Mouse (Mus musculus) mouse trophoblast stem cell (cell line): ENCODE measurements at regions not wholly inside any gene's neighbourhood (a gene's known extent, or its start where the extent isn't known, plus 50 kb on each side); places are given as distances from the start of the nearest gene placed in this dataset.

ENCODE experiments used
- in situ Hi-C, 2 experiments: fragments of 300-500 bp; cut with MseI, MboI; formaldehyde crosslinking; loops; 2 replicates in 1 of 2; 3 replicates in 1 of 2; pipeline ENCODE4 v1.15.1; 2025

DNA sequence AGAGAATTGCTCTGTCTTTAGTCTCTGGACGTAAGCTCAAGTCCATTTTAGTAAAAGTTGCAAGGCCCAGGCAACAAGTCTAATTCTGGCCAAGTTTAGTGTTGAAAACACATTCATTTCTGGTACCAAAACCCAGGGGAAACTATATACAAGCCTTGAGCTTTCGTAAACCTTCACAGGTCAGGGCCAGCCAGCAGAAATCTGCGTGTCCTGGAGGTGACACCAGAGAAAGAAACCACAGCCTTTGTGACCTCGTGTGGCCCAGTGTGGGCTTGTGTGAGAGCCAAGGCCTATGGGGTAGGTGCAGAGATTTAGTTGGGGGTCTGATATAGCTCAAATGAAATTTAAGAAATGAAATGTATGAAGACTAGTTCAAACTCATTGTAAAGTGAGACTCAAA, 69.6 kb upstream of the 1700021F07Rik start:
- in situ Hi-C loops, result loop anchor here in 1 of 2 experiments (10.0 kb wide), 1 partner anchor 92 kb away; no protein-coding TSS in a partner anchor

DNA sequence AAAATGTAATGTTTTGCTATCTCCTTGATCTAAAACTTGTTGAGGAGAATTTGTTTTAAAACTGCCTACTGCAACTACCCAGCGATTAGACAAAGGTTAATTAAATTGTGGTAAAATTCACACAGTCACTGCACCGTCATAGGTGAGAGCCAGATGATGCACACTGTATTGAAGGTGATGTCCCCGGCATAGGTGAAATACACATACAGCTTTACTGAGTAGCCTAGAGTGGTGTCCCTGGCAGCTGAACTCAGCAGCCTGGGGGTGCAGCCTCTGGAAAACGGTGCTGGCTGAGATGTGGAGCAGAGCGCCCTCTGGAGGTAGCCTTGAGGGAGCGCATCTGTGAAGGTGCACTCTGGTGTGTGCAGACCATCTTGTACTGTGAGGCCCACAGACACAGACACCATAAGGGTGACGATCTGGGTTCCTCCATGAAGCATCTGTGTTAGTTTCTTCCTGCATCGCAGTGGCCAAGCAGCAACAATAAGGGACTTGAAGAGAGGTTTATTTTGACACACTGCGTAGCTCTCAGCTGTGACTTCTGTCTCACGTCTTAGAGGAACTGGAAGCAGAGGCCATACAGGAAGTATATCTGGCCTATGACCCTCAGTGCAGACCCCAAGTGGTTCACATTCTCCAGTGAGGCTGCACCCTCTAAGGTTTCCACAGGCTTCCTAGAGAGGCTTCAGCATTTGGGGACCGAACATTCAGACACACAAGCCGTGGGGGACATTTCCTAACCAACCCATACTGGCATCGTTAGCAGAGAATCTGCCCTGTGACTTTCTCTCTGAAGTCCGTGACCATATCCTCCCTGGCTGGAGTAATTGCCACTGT, 68.6 kb upstream of the 1700021F07Rik start:
- in situ Hi-C loops, result loop anchor here in 1 of 2 experiments (10.0 kb wide), 1 partner anchor 91 kb away; no protein-coding TSS in a partner anchor

DNA sequence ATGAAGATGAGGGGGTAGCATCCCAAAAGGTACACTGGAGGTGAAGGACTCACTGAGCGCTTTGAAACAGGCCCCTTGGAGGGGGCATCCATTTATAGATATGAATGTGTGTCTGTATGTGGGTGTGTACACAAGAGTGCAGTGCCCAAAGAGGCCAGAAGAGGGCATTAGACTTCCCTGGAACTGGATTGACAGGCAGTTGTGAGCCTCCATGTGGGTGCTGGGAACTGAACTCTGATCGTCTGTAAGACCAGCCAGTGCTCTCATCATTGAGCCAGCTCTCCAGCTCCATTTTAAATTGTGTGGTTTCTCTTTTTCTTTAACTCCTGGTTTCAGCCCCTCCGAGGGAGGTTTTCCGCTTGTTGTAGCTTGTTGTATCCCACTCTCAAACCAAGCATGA, 67.6 kb upstream of the 1700021F07Rik start:
- in situ Hi-C loops, result loop anchor here in 1 of 2 experiments (10.0 kb wide), 1 partner anchor 90 kb away; no protein-coding TSS in a partner anchor

DNA sequence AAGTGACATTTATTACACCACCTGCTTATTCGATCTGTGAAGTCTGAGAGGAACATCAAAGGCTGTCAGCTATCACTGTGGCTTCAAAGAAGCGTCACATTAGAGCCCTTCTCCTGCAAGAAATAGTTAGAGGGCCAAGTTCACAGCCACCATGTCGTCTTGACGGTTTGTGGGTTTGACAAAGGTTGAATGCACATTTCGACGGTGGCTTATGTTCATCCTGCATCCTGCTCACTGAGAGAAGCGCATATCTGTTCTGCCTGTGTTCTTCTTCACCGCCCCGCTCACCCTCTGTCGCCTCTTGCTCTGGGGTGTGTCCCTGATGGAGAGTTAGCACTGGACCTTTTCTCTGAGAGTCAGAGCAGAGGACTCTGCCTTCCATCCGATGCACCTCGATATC, 67.2 kb upstream of the 1700021F07Rik start:
- in situ Hi-C loops, result loop anchor here in 1 of 2 experiments (10.0 kb wide), 1 partner anchor 90 kb away; no protein-coding TSS in a partner anchor

DNA sequence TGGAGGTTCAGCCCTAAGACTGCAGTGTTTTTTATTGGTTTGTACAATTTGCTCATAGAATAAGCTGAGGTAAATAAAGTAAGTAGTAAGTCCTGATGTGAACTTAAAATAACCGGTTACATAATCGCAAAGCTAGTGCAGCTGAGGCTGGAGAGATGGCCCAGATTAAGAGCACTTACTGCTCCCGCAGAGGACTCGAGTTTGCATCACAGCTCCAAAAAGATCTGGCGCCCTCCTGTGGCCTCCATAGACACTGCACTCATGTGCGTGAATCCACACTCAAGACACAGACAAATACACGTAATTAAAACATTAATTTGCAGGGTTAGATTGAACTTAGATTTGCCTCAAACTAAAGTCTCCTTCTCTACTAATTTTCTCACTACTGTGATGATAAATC, 66.3 kb upstream of the 1700021F07Rik start:
- in situ Hi-C loops, result loop anchor here in 1 of 2 experiments (10.0 kb wide), 1 partner anchor 89 kb away; no protein-coding TSS in a partner anchor

DNA sequence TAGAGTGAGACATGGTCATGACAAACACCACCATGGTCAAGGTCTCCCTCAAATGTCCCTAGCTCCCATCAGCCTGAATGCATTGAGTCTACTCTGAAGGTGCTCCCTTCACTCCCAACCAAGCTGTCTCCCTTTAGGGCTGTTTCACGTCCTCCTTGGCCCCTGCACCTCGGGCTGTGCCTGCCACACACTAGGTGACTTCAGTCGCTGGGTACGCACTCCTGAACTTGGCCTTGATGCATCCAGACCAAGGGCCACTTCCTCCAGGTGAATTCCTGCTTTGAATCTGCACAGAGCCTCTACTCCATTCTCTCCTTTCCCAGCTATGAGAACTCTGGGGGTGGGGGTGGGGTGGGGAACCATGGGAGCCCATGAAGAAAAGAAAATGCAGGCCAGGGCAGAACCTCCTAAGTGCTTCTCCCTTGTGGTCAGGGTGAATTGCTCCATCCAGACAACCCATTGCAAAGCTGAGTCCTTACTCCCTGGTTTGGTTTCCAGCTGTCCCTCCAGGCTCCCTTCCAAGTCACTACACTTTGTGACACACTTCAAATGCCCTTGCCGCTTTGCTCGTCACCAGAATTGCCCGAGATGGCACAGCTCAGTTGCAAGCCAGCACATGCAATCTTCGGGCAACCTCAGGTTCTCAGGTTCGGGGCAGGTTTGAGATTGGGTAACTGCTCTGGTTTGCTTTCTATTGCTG, 65.3 kb upstream of the 1700021F07Rik start:
- in situ Hi-C loops, result loop anchor here in 1 of 2 experiments (10.0 kb wide), 1 partner anchor 88 kb away; no protein-coding TSS in a partner anchor

DNA sequence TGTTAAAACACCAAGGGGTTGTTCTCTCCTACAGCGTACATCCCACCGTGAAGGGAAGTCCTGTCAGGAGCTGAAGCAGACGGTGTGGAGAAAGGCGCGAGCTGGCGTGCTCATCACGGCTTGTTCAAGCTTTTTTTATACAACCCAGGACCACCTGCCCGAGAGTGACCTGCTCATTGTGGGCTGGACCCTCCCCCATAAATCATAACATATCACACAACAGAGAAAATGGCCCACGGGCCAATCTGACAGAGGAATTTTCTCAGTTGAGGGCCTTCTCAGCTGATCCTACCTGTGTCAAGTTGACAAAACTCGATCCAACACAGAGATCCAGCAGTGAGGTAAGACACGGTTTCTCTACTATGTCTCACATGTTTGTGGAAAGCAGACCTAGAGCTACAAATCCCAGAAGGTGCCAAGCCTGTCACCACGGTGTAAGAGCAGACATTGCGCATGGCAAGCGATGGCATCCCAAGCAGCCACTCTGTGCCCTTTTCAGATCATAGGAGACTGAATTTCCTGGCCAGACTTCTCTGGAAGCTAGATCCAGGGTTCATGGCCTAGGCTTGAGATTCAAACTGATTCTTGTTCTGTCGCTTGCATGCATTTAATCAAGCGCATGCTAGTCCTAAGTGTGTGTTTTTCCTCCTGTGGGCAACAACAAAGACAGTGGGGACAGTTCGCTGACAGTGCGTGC, 64.6 kb upstream of the 1700021F07Rik start:
- in situ Hi-C loops, result loop anchor here in 1 of 2 experiments (10.0 kb wide), 1 partner anchor 87 kb away; no protein-coding TSS in a partner anchor

DNA sequence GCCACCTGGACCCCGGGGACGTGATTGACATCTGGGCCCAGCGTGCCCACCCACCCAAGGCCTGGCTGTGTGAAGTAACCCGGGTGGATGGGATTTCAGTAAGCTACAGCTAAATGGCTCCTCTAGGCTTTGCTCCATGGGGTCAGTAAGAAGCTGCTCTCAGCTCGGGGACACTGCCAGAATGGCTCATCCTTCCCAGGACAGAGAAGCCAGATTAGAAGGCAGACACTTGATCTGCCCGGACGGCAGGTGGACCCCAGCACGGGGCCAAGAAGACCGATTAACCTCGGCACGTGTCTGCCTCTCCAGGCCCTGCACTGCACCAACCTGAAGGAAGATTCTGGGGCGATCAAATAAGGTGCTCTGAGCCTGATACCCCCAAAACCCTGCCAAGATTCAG, 63.5 kb upstream of the 1700021F07Rik start:
- in situ Hi-C loops, result loop anchor here in 1 of 2 experiments (10.0 kb wide), 1 partner anchor 86 kb away; no protein-coding TSS in a partner anchor

DNA sequence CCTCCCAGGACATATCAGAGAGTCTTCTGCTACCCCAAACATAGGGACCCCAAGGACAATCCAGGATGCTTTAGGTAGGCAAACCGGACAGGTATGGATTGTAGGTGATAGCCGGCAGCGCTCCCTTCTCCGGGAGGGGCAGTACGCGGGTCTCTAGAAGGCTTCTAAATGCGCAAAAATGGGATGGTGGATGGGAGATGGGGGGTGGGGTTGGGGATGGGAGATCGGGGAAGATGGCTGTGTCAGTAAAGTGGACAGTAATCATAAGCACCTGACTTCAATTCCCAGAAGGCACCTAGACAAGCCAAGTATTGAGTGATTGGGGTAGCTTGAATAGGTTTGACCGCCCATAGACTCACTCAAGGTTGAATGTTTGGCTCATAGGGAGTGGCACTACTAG, 59.1 kb upstream of the 1700021F07Rik start:
- in situ Hi-C loops, result no loop called here

DNA sequence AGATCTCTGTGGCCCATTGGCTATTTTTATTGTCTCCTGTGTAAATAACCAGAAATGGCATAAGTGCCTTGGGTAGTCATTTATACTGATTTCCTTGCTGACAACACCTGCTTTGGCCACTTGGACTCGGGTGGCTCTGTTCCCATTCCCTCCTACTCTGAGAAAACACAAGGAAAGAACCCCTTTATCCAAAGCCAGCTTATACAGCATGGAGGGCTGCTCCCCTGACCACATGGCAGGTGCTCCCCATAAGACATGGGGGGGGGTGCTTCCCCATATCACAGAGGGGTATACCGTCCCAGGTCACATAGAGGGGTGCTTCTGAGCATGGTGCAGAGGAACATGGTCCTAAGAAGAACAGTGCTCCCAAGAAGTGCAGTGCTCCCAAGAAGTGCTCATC, 57.8 kb upstream of the 1700021F07Rik start:
- in situ Hi-C loops, result no loop called here

DNA sequence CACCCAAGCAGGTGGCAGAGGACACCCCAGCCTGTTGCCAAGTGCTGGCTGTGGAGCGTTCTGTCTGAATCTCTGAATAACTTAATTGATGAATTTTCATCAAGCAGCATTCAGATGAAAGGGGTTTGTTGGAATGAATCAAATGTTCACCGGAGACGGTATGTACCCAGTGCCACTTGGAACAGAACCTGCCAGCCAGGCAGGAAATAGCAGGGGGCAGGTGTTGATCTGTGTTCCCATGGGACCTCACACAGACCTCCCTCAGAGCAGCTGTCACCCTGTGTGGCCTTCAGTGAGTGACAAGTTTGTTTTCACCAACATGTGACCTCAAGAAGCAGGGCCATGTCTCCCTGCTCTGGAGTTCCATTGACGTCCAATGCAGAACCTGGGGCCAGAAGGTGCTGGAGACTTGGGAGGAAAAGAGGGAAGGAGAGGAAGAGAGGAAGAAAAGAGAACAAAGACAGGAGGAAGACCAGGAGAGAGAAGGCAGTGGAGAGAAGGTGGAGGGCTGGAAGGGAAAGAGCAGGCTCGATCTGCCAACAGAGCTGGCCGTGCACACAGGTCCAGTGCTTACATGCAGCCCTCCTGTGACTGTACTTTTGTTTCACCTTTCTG, 57.3 kb upstream of the 1700021F07Rik start:
- in situ Hi-C loops, result no loop called here

DNA sequence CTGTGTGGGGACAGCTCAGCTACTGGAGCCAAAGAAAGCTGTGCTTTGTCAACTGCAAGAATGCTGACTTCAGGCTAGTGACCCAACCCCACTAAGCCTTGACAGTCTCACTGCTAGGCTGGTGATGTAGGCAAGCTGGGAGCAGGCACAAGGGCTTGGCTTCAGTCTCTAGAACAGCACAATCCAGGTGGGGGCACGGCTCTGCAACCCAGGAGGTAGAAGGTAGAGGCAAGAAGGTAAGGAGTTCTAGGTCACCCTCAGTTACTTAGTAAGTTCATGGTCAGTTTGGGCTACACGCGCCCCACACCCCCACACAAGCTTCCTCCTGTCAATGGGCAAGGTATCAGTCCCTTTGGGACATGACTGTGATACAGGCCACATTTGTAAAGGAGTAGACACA, 54.2 kb upstream of the 1700021F07Rik start:
- in situ Hi-C loops, result no loop called here

DNA sequence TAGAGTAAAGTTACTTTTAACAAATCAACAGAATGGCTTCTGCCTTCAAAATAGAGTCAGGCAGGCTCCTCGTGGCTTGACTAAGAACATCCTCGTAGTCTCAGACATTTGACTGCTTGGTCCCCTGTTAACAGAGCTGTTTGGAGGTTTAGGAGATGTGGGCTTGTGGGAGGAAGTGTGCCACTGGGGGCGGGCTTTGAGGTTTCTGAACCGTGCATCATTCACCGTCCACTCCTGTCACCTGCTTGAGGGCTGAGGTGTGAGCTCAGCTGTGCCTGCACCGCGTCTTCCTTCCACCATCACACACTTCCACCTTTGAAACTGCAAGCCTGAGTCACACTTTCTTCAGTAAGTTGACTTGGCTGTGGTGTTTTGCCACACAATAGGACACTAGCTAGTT, 52.6 kb upstream of the 1700021F07Rik start:
- in situ Hi-C loops, result no loop called here
